Mouse (Mus musculus): ENCODE measurements around the gene Gm28308. TPM values are rescaled to one million over a fixed set of nuclear protein-coding genes. Genes with fewer than 3 reads are reported as not detected.

Gene Gm28308
- total and polyA plus RNA-seq, 2 experiments from 2014 or later, result not detected

DNA sequence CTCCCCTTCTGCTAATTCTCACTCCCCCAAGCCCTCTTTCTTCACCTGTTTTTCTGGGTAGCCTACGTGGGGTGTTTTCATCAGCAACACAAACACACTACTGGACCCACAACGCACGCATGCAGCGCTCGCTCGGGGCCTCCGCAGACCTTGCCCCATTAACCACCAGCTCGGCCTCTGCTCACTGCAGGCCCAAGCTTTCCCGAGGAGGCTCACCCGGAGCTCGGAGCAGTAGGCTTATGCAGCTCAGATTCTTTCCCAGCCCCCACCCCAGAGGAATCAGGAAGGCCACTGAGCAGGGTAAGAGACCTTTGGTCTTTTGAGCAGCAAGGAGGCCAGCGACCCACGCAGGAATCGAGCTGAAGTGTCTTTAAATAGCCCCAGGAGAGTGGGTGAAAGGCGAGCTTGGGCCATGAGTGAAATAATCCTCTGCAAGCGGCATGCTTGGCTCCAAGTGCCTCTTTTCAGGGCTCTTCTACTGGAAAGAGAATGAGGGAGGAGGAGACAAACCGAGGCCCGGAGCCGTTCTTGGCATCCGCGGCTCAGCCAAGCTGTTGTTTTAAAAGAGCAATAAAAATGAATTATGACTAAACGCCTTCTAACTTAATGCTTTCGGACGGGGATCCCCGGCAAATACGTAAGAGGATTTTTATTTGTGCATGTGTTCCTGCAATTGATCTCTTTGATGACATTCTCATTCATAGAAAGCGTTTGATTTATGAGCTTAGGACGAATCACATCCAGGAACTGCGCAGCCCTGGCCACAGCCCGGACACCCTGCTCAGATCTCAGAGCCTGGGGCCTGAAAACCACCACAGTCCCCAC, 52.4 kb downstream of the Gm28308 start:
- Histone ChIP-seq H3K9ac (replicated peaks; ENCODE audit: low read length, poor library complexity, severe bottlenecking) (no peak overlapping the region), H3K4me3 (ENCODE audit: low read depth, low read length) (no peak overlapping the region), H3K36me3 (ENCODE audit: insufficient read depth, low read length) (no peaks in the 10 kb centered on the region), H3K4me1 (ENCODE audit: insufficient read depth, low read length) (peaks cover 5% of the 10 kb centered on the region; the same call in 1 of the 2 replicates), H3K27me3 (ENCODE audit: insufficient read depth, low read length) (peaks cover 81% of the 10 kb centered on the region), H3K27ac (ENCODE audit: low read depth, low read length) (no peak overlapping the region), H3K9me3 (ENCODE audit: low read length) (no peaks in the 10 kb centered on the region), H3K4me2 (ENCODE audit: low read depth, low read length, poor library complexity, severe bottlenecking) (peak overlapping the region; percentile 12; the same call in 1 of the 2 replicates)
- 2% methylated on average over 30 of the region's 30 CpGs for WGBS
- DNase-seq (ENCODE audit: low spot score) (no peak), ATAC-seq (ENCODE audit: low FRiP score) (no peak)
- no peak for TF ChIP-seq CTCF (IDR thresholded peaks at IDR 0.05)

DNA sequence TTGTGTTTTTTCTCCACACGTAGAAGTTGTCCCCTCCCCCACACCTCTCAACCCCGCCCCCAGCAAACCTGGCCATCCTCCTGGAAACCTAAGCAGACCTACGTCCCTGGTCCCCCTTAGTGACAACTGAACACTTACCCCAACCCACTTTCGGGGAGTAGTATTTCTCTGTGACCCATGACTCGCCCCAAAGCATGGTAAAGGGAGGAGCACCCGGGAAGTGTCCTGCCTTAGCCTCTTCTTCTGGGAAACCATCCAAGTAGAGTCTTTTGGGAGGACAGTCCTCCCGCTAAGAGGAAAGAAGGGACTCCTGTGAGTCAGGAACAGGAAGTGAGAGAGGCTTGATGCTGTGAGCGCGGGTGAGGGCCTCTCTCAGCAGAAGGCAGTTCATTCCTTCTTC, 53.2 kb downstream of the Gm28308 start:
- H3K27me3 ChIP-seq (ENCODE audit: insufficient read depth, low read length), result peaks cover 82% of the 10 kb centered on the region
- H3K9me3 ChIP-seq (ENCODE audit: low read length), result no peaks in the 10 kb centered on the region
- no peak for TF ChIP-seq CTCF (IDR thresholded peaks at IDR 0.05)
- H3K4me1 ChIP-seq (ENCODE audit: insufficient read depth, low read length), result peaks cover 5% of the 10 kb centered on the region; the same call in 1 of the 2 replicates
- H3K27ac ChIP-seq (ENCODE audit: low read depth, low read length), result no peak overlapping the region
- H3K4me3 ChIP-seq (ENCODE audit: low read depth, low read length), result no peak overlapping the region
- no peaks in the 10 kb centered on the region for H3K36me3 ChIP-seq (ENCODE audit: insufficient read depth, low read length)
- DNase-seq (ENCODE audit: low spot score) (no peak), ATAC-seq (ENCODE audit: low FRiP score) (no peak)
- no peak overlapping the region for H3K9ac ChIP-seq (replicated peaks; ENCODE audit: low read length, poor library complexity, severe bottlenecking)
- WGBS, result 7% methylated on average over 8 of the region's 9 CpGs
- H3K4me2 ChIP-seq (ENCODE audit: low read depth, low read length, poor library complexity, severe bottlenecking), result no peak overlapping the region

DNA sequence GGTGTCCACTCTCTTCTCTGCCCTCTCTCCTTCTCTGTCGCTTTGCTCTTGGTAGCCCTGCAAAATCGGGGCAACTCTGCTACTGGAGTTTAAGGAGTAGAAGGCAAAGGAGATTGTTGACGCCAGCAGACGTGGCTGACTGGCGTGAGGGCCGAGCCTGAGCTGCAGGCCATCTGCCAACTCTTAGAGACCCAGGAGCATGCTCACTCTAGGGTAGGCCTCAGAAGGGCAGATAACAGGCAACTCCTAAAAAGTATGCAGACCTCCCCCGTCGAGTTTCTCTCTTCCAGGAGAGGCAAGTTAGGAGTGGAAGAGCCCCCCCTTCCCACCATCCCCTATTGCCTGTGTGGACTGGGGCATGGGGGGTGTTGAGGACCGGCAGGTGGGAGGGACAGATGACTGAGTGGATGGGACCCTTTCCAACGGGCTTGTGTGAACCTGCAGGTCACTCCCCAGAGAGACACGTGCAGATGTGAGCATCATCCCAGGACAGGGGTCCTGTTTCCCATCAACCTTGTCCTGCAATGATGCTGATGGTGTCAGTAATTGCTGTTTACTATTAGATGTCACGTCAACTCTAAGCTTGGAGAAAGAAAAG, 53.9 kb downstream of the Gm28308 start:
- Histone ChIP-seq H3K27me3 (ENCODE audit: insufficient read depth, low read length) (peaks cover 86% of the 10 kb centered on the region), H3K4me2 (ENCODE audit: low read depth, low read length, poor library complexity, severe bottlenecking) (peak overlapping the region; percentile 75; the same call in 1 of the 2 replicates), H3K27ac (ENCODE audit: low read depth, low read length) (no peak overlapping the region), H3K9me3 (ENCODE audit: low read length) (no peaks in the 10 kb centered on the region), H3K4me1 (ENCODE audit: insufficient read depth, low read length) (peaks cover 5% of the 10 kb centered on the region; the same call in 1 of the 2 replicates), H3K9ac (replicated peaks; ENCODE audit: low read length, poor library complexity, severe bottlenecking) (no peak overlapping the region), H3K4me3 (ENCODE audit: low read depth, low read length) (peak overlapping the region; percentile 39; the same call in 1 of the 2 replicates), H3K36me3 (ENCODE audit: insufficient read depth, low read length) (no peaks in the 10 kb centered on the region)
- WGBS, result 4% methylated on average over 12 of the region's 12 CpGs
- ATAC-seq (ENCODE audit: low FRiP score) (peak; percentile 41), DNase-seq (ENCODE audit: low spot score) (no peak)
- TF ChIP-seq CTCF (IDR thresholded peaks at IDR 0.05), result no peak

DNA sequence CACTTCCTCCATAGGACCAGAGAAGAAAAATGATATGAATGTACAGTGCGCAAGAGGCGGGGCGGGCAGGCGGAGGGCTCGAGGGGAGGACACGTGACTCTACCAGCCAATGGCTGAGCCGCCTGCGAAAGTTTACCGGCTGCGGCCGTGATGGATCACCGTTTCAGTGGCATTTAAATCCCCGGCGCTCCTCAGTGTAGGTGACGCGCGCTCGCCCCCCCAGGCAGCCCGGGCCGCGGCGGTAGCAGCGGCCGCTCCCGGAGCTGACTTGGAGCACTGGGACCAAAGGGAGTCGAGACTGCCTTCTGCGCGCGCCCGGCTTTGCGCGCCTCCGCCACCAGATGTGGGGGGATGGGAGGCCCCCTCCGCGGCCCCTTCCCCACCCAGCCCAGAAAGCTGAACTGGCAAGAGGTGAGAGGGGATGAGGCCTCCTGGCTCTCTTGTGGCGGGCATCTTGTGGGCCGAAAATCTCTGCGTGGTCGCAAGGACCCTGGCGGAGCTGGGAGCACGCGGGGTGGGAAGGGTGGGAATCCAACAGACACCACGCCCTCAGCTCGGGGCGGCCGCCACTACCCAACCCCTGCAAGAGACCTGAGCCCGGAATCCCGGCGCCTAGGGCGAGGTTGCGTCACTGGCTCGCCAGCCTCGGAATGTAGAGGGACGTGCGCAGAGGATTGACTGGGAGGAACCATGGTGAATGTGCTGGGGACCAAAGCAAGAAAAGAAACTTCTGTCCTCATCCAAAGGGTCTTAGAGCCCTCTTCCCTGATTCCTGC, 54.7 kb downstream of the Gm28308 start, which contains the start of gene Hoxa1:
TSS of gene Hoxa1 (minus strand) at position 42 of the 776 bp plus-strand sequence.
- Histone ChIP-seq H3K4me2 (ENCODE audit: low read depth, low read length, poor library complexity, severe bottlenecking) (peak within 1 kb of the TSS; percentile 75), H3K4me3 (ENCODE audit: low read depth, low read length) (peak within 1 kb of the TSS; percentile 39), H3K9me3 (ENCODE audit: low read length) (no peaks in the 10 kb centered on the region), H3K36me3 (ENCODE audit: insufficient read depth, low read length) (no peaks in the 10 kb centered on the region), H3K9ac (replicated peaks; ENCODE audit: low read length, poor library complexity, severe bottlenecking) (no peak within 1 kb of the TSS), H3K27me3 (ENCODE audit: insufficient read depth, low read length) (peaks cover 86% of the 10 kb centered on the region), H3K4me1 (ENCODE audit: insufficient read depth, low read length) (peaks cover 5% of the 10 kb centered on the region; the same call in 1 of the 2 replicates), H3K27ac (ENCODE audit: low read depth, low read length) (no peak within 1 kb of the TSS)
- TF ChIP-seq CTCF (IDR thresholded peaks at IDR 0.05), result no peak
- ATAC-seq (ENCODE audit: low FRiP score) (peak; percentile 34), DNase-seq (ENCODE audit: low spot score) (peak; percentile 86)
- 1% methylated on average over 48 of the region's 55 CpGs for WGBS

DNA sequence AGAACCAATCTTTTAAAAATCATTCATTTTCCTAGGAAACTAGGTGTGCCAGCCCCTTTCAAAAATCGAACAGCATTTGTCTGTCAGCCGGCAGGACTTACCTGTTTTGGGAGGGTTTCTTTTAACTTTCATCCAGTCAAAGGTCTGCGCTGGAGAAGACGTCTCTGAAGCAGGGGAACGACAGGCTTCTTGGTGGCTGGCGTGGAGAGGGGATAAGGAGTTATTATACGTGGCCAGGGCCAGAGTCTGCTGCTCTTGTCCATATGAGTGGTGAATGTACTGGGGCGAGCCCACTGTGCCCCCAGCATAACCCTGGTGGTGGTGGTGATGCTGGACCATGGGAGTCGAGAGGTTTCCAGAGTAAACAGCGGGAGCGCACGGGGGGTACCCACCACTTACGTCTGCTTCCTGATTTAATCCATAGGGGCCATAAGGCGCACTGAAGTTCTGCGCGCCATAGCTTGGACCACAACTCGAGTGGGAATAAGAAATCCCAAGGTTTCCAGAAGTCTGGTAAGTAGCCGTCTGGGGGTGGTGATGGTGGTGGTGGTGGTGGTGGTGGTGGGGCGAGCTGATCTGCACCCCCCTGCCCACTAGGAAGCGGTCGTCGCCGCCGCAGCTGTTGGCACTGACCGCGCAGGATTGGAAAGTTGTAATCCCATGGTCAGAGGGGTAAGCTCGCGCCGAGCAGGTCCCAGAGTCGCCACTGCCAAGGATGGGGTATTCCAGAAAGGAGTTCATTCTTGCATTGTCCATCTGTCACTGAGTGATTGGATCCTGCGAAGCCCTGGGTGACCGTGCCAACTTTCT, 55.5 kb downstream of the Gm28308 start:
- no peak for TF ChIP-seq CTCF (IDR thresholded peaks at IDR 0.05)
- DNase-seq (ENCODE audit: low spot score), result no peak
- H3K9me3 ChIP-seq (ENCODE audit: low read length), result no peaks in the 10 kb centered on the region
- peak overlapping the region; percentile 75 for H3K4me2 ChIP-seq (ENCODE audit: low read depth, low read length, poor library complexity, severe bottlenecking)
- H3K27me3 ChIP-seq (ENCODE audit: insufficient read depth, low read length), result peaks cover 86% of the 10 kb centered on the region
- 2% methylated on average over 31 of the region's 32 CpGs for WGBS
- H3K9ac ChIP-seq (replicated peaks; ENCODE audit: low read length, poor library complexity, severe bottlenecking), result no peak overlapping the region
- peak overlapping the region; percentile 39 for H3K4me3 ChIP-seq (ENCODE audit: low read depth, low read length)
- H3K27ac ChIP-seq (ENCODE audit: low read depth, low read length), result no peak overlapping the region
- ATAC-seq (ENCODE audit: low FRiP score), result peak; percentile 47; the same call in 1 of the 2 replicates
- H3K36me3 ChIP-seq (ENCODE audit: insufficient read depth, low read length), result no peaks in the 10 kb centered on the region
- H3K4me1 ChIP-seq (ENCODE audit: insufficient read depth, low read length), result peaks cover 5% of the 10 kb centered on the region; the same call in 1 of the 2 replicates
